Mouse (Mus musculus) midbrain, postnatal 0 days (tissue): ENCODE data around the gene Prok1. TPM values are rescaled to one million over a fixed set of nuclear protein-coding genes. Genes with fewer than 3 reads are reported as not detected.

Experiments used
- ATAC-seq: fragments of 200-750 bp; cut with Nextera tagmentation; 2 replicates; pipeline ENCODE4 v1.8.0; 2017; ENCODE audit warnings: moderate number of reproducible peaks, mild to moderate bottlenecking, moderate TSS enrichment, moderate library complexity; ENCODE audit not compliant: low FRiP score
- DNase-seq: peaks from one replicate; pipeline ENCODE4 v3.0.0-alpha.2; 2015; ENCODE audit warnings: low spot score
- H3K27ac ChIP-seq: fragments of 300-500 bp; sonication (generic); 2 replicates; pipeline ENCODE4 v1.5.1; 2014; ENCODE audit warnings: low read depth, mild to moderate bottlenecking, low read length, mixed read lengths
- H3K27me3 ChIP-seq: fragments of 300-500 bp; sonication (generic); 2 replicates; pipeline ENCODE4 v1.6.1; 2014; ENCODE audit warnings: low read length, control low read depth, mixed read lengths; ENCODE audit not compliant: insufficient read depth
- H3K36me3 ChIP-seq: fragments of 300-500 bp; sonication (generic); 2 replicates; pipeline ENCODE4 v1.6.1; 2014; ENCODE audit warnings: low read length, control low read depth, mixed read lengths; ENCODE audit not compliant: insufficient read depth
- H3K4me1 ChIP-seq: fragments of 300-500 bp; sonication (generic); 2 replicates; pipeline ENCODE4 v1.6.1; 2014; ENCODE audit warnings: mild to moderate bottlenecking, control low read depth, antibody characterized with exemption, low read length, mixed read lengths; ENCODE audit not compliant: insufficient read depth
- H3K4me2 ChIP-seq: fragments of 300-500 bp; sonication (generic); 2 replicates; pipeline ENCODE4 v1.6.1; 2014; ENCODE audit warnings: low read depth, mild to moderate bottlenecking, low read length, mixed read lengths; ENCODE audit not compliant: poor library complexity, severe bottlenecking
- H3K4me3 ChIP-seq: fragments of 300-500 bp; sonication (generic); 2 replicates; pipeline ENCODE4 v1.5.1; 2014; ENCODE audit warnings: low read depth, mild to moderate bottlenecking, low read length, moderate library complexity
- H3K9ac ChIP-seq: fragments of 300-500 bp; sonication (generic); replicated peaks from 2 replicates; pipeline ENCODE4 v1.6.1; 2014; ENCODE audit warnings: mild to moderate bottlenecking, low read length, moderate library complexity, mixed read lengths; ENCODE audit not compliant: poor library complexity, severe bottlenecking
- H3K9me3 ChIP-seq: fragments of 300-500 bp; sonication (generic); 2 replicates; pipeline ENCODE4 v1.6.1; 2016; ENCODE audit warnings: low read length, control low read depth
- CTCF ChIP-seq: IDR thresholded peaks from 2 replicates; pipeline ENCODE4 v1.5.1; 2016; ENCODE audit warnings: antibody characterized with exemption, mild to moderate bottlenecking
- WGBS: fragments of 180-500 bp; shearing (Covaris S2); extraction: QIAGEN DNeasy Blood & Tissue Kit; methylation state at CpG from one replicate; pipeline ENCODE4 v1.1.7; 2014; 5-methylcytosine and 5-hydroxymethylcytosine counted together
- polyA plus RNA-seq: library from polyadenylated mRNA; unstranded; fragments of >200 nt; fragmentation: Nextera tagmentation; extraction: Ambion mirVana; gene quantifications from 2 replicates; pipeline ENCODE4 v1.2.1, GENCODE M21; 2015
- total RNA-seq: library from RNA; depleted of rRNA; stranded (reverse); fragments of >200 nt; gene quantifications from 2 replicates; pipeline ENCODE4 v1.2.3, GENCODE M21; 2014; rRNA removed

Gene Prok1
- total and polyA plus RNA-seq, 2 experiments from 2014 or later = 0.16 to 0.33 TPM

DNA sequence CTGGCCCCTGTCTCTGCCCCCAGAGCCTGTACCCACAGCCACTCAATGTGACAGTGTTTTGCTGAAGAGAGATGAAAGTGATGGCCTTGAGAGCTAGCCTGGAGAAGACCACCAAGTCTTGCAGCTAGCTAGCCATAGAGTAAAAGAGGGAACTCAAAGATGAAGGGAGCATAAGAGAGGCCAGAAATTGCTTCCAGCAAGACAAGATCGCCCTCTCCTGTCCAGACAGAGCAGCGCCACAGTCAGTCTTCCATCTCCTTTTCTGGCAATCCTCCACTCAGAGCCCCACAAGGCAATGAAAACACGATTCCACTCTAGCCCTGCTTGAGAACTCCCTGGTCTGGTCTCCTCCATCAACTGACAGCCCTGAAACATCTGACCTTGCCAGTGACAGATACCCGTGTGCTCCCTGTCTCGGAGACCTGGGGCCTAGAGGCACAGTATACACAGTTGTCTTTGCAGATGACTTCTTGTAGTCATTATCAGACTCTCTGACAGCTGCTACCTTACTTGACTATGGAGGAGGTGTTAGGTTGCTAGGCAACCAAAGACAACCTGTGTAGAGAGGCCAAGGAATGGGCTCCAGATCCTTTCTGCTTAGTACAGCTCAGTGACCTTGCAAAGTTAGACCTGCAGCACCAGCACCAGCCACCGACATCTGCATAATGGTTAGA lies 51.1 kb downstream of the Prok1 start:
- peak; percentile 86 for DNase-seq
- 43% methylated on average over 6 of the region's 6 CpGs for WGBS

DNA sequence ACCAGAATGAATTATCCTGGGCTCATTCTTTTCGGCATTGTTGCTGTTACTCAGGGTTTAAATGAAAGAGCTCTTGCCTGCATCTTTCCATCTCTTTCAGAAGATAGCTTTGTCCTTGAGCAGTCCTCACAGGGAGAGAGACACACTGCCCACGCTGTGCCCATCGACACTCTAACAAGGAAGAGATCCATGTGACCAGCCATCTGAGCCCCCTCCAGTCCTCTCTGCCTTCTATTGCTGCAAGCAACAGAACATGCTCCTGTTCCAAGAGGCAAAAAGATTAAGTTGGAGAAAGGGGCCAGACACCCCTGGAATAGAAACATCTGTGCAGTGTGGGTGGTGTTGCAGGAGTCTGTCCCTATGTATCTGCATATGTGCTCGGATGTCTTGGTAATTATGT lies 52.5 kb downstream of the Prok1 start:
- WGBS = 55% methylated on average over 4 of the region's 4 CpGs
- Histone ChIP-seq H3K9me3 (no peaks in the 10 kb centered on the region), H3K36me3 (no peaks in the 10 kb centered on the region), H3K27me3 (no peaks in the 10 kb centered on the region), H3K27ac (no peak overlapping the region), H3K9ac (no peak overlapping the region), H3K4me2 (no peak overlapping the region), H3K4me1 (no peaks in the 10 kb centered on the region), H3K4me3 (no peak overlapping the region)
- no peak for DNase-seq
- no peak for TF ChIP-seq CTCF
- ATAC-seq = no peak

More for the DNA sequence above, 51.1 kb downstream of the Prok1 start:
- no peaks in the 10 kb centered on the region for H3K36me3 ChIP-seq
- no peaks in the 10 kb centered on the region for H3K4me1 ChIP-seq
- H3K4me2 ChIP-seq = no peak overlapping the region
- no peak overlapping the region for H3K9ac ChIP-seq
- no peak overlapping the region for H3K27ac ChIP-seq
- ATAC-seq = peak; percentile 83
- TF ChIP-seq CTCF = peak; percentile 94
- no peaks in the 10 kb centered on the region for H3K9me3 ChIP-seq
- H3K4me3 ChIP-seq = no peak overlapping the region
- H3K27me3 ChIP-seq = no peaks in the 10 kb centered on the region

DNA sequence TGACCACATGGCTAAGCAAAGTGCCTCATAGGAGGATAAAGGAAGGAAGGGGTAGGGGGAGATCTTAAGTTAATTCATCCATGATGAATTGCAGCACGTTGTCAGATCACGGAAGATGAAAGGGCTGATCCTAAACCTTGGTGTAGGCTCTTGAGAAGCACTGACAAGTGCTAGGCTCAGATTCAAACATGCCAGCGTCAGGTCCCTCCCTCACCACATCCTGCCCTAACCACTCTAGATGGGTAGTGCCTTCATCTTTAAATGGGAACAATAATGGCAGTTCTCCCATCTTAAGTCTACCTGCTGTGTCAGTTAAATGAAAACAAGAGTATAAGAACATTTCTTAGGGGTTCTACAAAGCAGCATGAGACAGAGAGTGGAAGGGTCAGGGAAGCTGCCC lies 53.9 kb downstream of the Prok1 start:
- DNase-seq = no peak
- Histone ChIP-seq H3K9ac (no peak overlapping the region), H3K4me3 (no peak overlapping the region), H3K27me3 (no peaks in the 10 kb centered on the region), H3K27ac (no peak overlapping the region), H3K36me3 (no peaks in the 10 kb centered on the region), H3K4me2 (no peak overlapping the region), H3K9me3 (no peaks in the 10 kb centered on the region), H3K4me1 (no peaks in the 10 kb centered on the region)
- no peak for TF ChIP-seq CTCF
- ATAC-seq = no peak
- 62% methylated on average over 3 of the region's 3 CpGs for WGBS

DNA sequence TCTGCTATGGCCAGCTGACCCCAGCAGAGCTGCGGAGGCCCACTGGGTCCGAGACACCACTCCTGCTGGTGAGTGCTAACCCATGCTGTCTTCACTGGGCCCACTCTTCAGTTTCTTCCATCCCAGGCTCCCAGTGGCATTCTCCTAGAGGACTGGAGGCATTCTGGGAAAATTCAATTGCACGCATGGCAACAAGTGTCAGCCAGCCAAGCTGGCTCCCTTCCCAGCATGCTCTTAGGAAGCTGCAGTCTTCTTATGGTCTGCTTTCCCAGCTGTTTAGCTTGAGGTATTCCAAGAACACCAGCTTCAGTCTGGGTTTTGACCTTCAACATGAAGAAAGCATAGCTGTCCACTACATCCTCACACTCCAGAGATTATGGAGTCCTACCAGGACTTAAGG lies 56.3 kb downstream of the Prok1 start:
- H3K4me3 ChIP-seq = no peak overlapping the region
- H3K9ac ChIP-seq = no peak overlapping the region
- WGBS = 81% methylated on average over 3 of the region's 3 CpGs
- H3K4me2 ChIP-seq = no peak overlapping the region
- H3K36me3 ChIP-seq = no peaks in the 10 kb centered on the region
- no peaks in the 10 kb centered on the region for H3K9me3 ChIP-seq
- TF ChIP-seq CTCF = no peak
- DNase-seq (peak; percentile 60), ATAC-seq (no peak)
- no peak overlapping the region for H3K27ac ChIP-seq
- no peaks in the 10 kb centered on the region for H3K27me3 ChIP-seq
- no peaks in the 10 kb centered on the region for H3K4me1 ChIP-seq

Other genes starting within 250 kb of the Prok1 start
- 66.1 and 74.0 TPM in 2 replicates for gene Kcna3, start 203.5 kb downstream of the Prok1 start, total RNA-seq
- gene Kcna3, start 203.5 kb downstream of the Prok1 start, polyA plus RNA-seq = 15.6 and 16.0 TPM in 2 replicates
- 17.6 and 17.7 TPM in 2 replicates for gene Kcna2, start 138.6 kb downstream of the Prok1 start, total RNA-seq
- gene Kcna2, start 138.6 kb downstream of the Prok1 start, polyA plus RNA-seq = 1.4 and 1.7 TPM in 2 replicates
- not detected in 2 replicates for gene Kcna10, start 56.7 kb downstream of the Prok1 start, total RNA-seq
- gene Kcna10, start 56.7 kb downstream of the Prok1 start, polyA plus RNA-seq = not detected in 2 replicates
- 0.19 TPM in 1 of 2 replicates, not detected in the other for gene Cym, start 18.0 kb downstream of the Prok1 start, total RNA-seq
- 0.16 TPM in 1 of 2 replicates, not detected in the other for gene Cym, start 18.0 kb downstream of the Prok1 start, polyA plus RNA-seq
- not detected in 2 replicates for gene A630076J17Rik, start 9.1 kb downstream of the Prok1 start, total RNA-seq
- 0.20 TPM in 1 of 2 replicates, not detected in the other for gene A630076J17Rik, start 9.1 kb downstream of the Prok1 start, polyA plus RNA-seq
- 66.7 and 69.9 TPM in 2 replicates for gene Lamtor5, start 39.2 kb upstream of the Prok1 start, total RNA-seq
- gene Lamtor5, start 39.2 kb upstream of the Prok1 start, polyA plus RNA-seq = 153 and 173 TPM in 2 replicates
- gene Slc16a4, start 51.5 kb upstream of the Prok1 start, total RNA-seq = 1.4 and 1.5 TPM in 2 replicates
- 2.0 and 2.4 TPM in 2 replicates for gene Slc16a4, start 51.5 kb upstream of the Prok1 start, polyA plus RNA-seq
- 17.2 and 23.4 TPM in 2 replicates for gene Rbm15, start 94.0 kb upstream of the Prok1 start, total RNA-seq
- 4.9 and 5.7 TPM in 2 replicates for gene Rbm15, start 94.0 kb upstream of the Prok1 start, polyA plus RNA-seq
- 41.3 and 46.8 TPM in 2 replicates for gene Kcnc4, start 219.8 kb upstream of the Prok1 start, total RNA-seq
- gene Kcnc4, start 219.8 kb upstream of the Prok1 start, polyA plus RNA-seq = 16.0 and 17.2 TPM in 2 replicates